Mouse (Mus musculus) lung, postnatal 0 days (tissue): Measurements from ENCODE around the gene Prpf3. TPM values are rescaled to one million over a fixed set of nuclear protein-coding genes. Genes with fewer than 3 reads are reported as not detected.
A peak's percentile ranks its signal among the peaks of the same experiment; 100 is the strongest.

Source experiments
- ATAC-seq: fragments of 200-750 bp; cut with Nextera tagmentation; 2 replicates; pipeline ENCODE4 v1.8.0; 2017; ENCODE audit warnings: moderate library complexity
- DNase-seq: peaks from one replicate; pipeline ENCODE4 v3.0.0-alpha.2; 2016; ENCODE audit warnings: low spot score
- H3K27ac ChIP-seq: fragments of 300-500 bp; sonication (generic); 2 replicates; pipeline ENCODE4 v1.5.1; 2014; ENCODE audit warnings: antibody characterized with exemption, mild to moderate bottlenecking, low read length, mixed read lengths
- H3K27me3 ChIP-seq: fragments of 300-500 bp; sonication (generic); replicated peaks from 2 replicates; pipeline ENCODE4 v1.6.1; 2014; ENCODE audit warnings: low read length, mixed read lengths; ENCODE audit not compliant: insufficient read depth
- H3K36me3 ChIP-seq: fragments of 300-500 bp; sonication (generic); 2 replicates; pipeline ENCODE4 v1.6.1; 2014; ENCODE audit warnings: low read length, mixed read lengths; ENCODE audit not compliant: insufficient read depth
- H3K4me1 ChIP-seq: fragments of 300-500 bp; sonication (generic); 2 replicates; pipeline ENCODE4 v1.6.1; 2014; ENCODE audit warnings: antibody characterized with exemption, low read depth, low read length, mixed read lengths; ENCODE audit not compliant: insufficient read depth
- H3K4me2 ChIP-seq: fragments of 300-500 bp; sonication (generic); replicated peaks from 2 replicates; pipeline ENCODE4 v1.6.1; 2014; ENCODE audit warnings: low read depth, mild to moderate bottlenecking, low read length, moderate library complexity, mixed read lengths
- H3K4me3 ChIP-seq: fragments of 300-500 bp; sonication (generic); 2 replicates; pipeline ENCODE4 v1.5.1; 2014; ENCODE audit warnings: low read depth, low read length
- H3K9ac ChIP-seq: fragments of 300-500 bp; sonication (generic); replicated peaks from 2 replicates; pipeline ENCODE4 v1.6.1; 2014; ENCODE audit warnings: low read depth, mild to moderate bottlenecking
- H3K9me3 ChIP-seq: fragments of 300-500 bp; sonication (generic); 2 replicates; pipeline ENCODE4 v1.6.1; 2016; ENCODE audit warnings: low read length, mixed read lengths
- CTCF ChIP-seq: IDR thresholded peaks from 2 replicates; pipeline ENCODE4 v1.5.1; 2016; ENCODE audit warnings: antibody characterized with exemption, mild to moderate bottlenecking
- EP300 ChIP-seq: IDR thresholded peaks from 2 replicates; pipeline ENCODE4 v1.6.1; 2016; ENCODE audit warnings: antibody characterized with exemption, mild to moderate bottlenecking, control low read depth
- WGBS: fragments of 180-500 bp; shearing (Covaris S2); extraction: QIAGEN DNeasy Blood & Tissue Kit; methylation state at CpG from one replicate; pipeline ENCODE4 v1.1.7; 2014; 5-methylcytosine and 5-hydroxymethylcytosine counted together
- polyA plus RNA-seq: library from polyadenylated mRNA; unstranded; fragments of >200 nt; fragmentation: Nextera tagmentation; extraction: Ambion mirVana; gene quantifications from 2 replicates; pipeline ENCODE4 v1.2.1, GENCODE M21; 2015

The Prpf3 gene
- polyA plus RNA-seq, 1 experiment from 2014 or later, result 14.3 TPM

DNA sequence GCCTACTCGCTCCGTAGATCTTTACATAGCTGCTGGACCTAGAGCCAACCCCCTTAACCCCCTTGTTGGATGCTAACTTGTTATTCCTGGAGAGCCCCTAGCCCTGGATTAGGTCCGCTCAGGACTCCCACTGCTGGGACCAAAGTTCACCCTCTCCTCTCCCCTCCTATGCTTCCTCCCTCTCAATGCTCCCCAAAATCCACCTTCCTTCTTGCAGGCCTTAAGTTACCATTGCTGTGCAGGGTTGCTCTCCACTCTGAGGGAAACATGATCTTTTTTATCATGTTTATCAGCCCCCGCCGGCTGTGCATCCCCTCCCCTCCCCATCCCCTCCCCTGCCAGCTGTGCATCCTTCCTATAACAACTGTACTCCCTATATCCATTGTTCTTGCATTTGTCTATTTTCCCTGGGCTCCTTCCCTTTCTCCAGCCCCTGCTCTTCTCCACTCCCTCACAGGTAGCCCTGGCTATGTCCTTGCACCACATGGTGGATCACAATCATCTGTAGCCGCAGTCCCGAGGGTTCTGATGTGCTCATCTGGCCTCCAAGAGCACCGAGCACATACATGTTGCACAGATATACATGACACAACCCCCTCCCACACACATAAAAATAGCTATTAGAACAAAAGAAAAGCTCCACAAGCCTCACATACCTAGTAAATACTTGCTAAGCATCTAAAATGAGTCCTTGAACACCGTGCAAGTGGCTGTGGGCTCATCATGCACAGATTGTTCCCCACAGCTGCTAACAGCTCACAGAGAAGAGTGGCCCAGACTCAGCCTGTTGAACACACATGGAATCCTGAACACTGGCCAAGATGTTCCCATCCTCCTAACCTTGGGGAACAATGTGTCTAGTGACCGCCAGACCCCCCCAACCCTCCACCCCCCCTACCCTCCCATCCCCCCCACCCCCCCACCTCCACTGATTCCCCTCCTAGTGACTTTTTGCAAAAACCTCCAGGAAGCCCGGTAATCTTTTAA is 36.7 kb upstream of the Prpf3 start:
- peak overlapping the region; percentile 46; the same call in 1 of the 2 replicates for H3K9ac ChIP-seq
- TF ChIP-seq EP300, result no peak
- no peak for TF ChIP-seq CTCF
- H3K9me3 ChIP-seq, result no peaks in the 10 kb centered on the region
- peak overlapping the region; percentile 89 for H3K27ac ChIP-seq
- H3K27me3 ChIP-seq, result no peaks in the 10 kb centered on the region
- 28% methylated on average over 11 of the region's 11 CpGs for WGBS
- H3K4me3 ChIP-seq, result peak overlapping the region; percentile 34
- H3K36me3 ChIP-seq, result 0 out of 2 replicates have a peak, but pooled peaks cover 3% of the 10 kb centered on the region
- H3K4me2 ChIP-seq, result peak overlapping the region; percentile 68
- H3K4me1 ChIP-seq, result 0 out of 2 replicates have a peak, but pooled peaks cover 2% of the 10 kb centered on the region
- ATAC-seq, result no peak
- peak; percentile 44 for DNase-seq

DNA sequence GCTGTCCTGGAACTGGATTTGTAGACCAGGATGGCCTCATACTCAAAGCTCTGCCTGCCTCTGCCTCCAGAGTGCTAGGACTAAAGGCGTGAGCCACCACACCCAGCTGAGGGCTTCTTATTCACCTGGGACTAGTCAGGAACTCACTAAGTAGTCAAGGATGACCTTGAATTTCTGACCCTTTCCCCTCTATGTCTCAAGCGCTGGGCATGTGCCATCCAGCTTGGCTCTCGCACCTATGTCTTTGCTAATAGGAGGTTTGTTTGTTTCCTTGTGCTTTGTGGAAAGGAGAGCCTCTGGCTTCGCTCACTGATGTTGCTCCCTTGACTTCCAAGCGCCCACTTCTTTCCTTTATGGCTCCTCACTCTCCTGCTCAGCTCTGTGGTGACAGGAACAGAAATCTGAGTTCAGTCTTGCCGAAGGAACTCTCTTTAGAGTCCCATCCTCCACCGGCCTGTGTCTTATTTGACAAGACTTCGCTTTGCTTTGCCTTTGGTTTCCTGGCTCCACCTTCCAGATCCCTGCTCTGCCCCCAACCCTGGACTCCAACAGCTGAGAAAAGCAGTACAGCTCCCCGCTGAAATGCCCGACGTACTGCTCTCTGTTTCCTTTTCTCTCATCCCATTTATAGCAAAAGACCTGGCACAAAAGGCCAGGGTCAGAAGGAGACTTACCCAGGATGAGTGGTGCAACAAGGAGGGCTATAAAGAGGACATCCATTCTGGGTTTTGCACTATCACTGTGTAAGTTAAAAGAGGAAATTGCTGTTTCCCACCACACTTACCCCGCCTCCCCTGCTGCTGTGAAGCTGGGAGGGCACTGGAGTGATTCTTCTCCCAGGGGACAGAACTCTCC is 35.8 kb upstream of the Prpf3 start, which contains the start of gene BC028528:
Gene BC028528, minus strand, starts transcription at position 795 of the 855 bp plus-strand sequence.
- Histone ChIP-seq H3K9me3 (no peaks in the 10 kb centered on the region), H3K9ac (peak within 1 kb of the TSS; percentile 46), H3K27ac (peak within 1 kb of the TSS; percentile 89), H3K4me2 (peak within 1 kb of the TSS; percentile 68), H3K36me3 (0 out of 2 replicates have a peak, but pooled peaks cover 3% of the 10 kb centered on the region), H3K27me3 (no peaks in the 10 kb centered on the region), H3K4me3 (peak within 1 kb of the TSS; percentile 34), H3K4me1 (0 out of 2 replicates have a peak, but pooled peaks cover 2% of the 10 kb centered on the region)
- peak; percentile 27 for ATAC-seq
- TF ChIP-seq EP300 (peak; percentile 30; the same call in 1 of the 2 replicates), CTCF (no peak)
- WGBS, result 14% methylated on average over 12 of the region's 12 CpGs
- DNase-seq, result peak; percentile 81

DNA sequence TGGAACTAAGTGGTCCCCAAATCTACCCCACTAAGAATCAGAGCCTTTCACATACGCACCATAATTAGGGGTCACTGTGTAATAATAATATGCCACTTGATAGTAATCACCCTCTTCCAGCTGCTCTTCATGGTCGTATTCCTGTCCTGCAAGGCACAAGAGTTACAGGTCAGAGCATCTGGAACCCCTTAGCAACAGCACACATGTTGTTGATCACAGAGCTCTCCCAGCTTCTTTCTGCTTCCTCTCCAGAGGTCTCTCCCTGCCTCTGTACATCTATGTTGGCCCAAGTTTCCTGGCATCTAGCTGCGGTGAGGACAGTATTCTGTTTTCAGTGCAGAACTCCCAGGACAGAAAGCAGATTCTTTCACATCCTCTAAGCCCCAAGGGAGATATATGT is 34.0 kb upstream of the Prpf3 start:
- no peak for TF ChIP-seq EP300
- no peak for TF ChIP-seq CTCF
- ATAC-seq (no peak), DNase-seq (no peak)
- H3K4me3 ChIP-seq, result no peak overlapping the region
- peak overlapping the region; percentile 9; the same call in 1 of the 2 replicates for H3K27ac ChIP-seq
- WGBS, result 69% methylated on average over 3 of the region's 3 CpGs
- H3K4me1 ChIP-seq, result no peaks in the 10 kb centered on the region
- H3K9me3 ChIP-seq, result no peaks in the 10 kb centered on the region
- no peak overlapping the region for H3K9ac ChIP-seq
- 0 out of 2 replicates have a peak overlapping the region, but pooled peaks have one; percentile 68 for H3K4me2 ChIP-seq
- no peaks in the 10 kb centered on the region for H3K27me3 ChIP-seq
- H3K36me3 ChIP-seq, result 0 out of 2 replicates have a peak, but pooled peaks cover 3% of the 10 kb centered on the region

DNA sequence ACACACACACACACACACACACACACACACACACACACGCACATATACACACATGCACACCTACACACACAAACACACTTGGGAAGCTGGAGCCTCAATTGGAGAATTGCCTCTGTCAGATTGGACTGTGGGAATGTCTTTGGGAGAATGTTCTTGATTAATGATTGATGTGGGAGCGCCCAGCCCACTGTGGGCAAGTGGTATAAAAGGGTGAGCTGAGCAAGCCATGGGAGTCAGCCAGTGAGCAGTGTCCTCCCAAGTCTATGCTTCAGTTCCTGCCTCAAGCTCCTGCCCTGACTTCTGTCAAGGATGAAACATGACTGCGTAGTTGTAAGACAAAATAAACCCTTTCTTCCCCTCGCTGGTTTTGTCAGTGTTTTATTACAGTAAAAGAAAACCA is 31.9 kb upstream of the Prpf3 start:
- Histone ChIP-seq H3K9me3 (no peaks in the 10 kb centered on the region), H3K9ac (no peak overlapping the region), H3K36me3 (0 out of 2 replicates have a peak, but pooled peaks cover 3% of the 10 kb centered on the region), H3K27ac (no peak overlapping the region), H3K27me3 (no peaks in the 10 kb centered on the region), H3K4me2 (no peak overlapping the region), H3K4me3 (no peak overlapping the region), H3K4me1 (peaks cover 3% of the 10 kb centered on the region; the same call in 1 of the 2 replicates)
- DNase-seq, result no peak
- WGBS, result 61% methylated on average over 4 of the region's 4 CpGs
- no peak for TF ChIP-seq EP300
- TF ChIP-seq CTCF, result no peak
- ATAC-seq, result no peak

DNA sequence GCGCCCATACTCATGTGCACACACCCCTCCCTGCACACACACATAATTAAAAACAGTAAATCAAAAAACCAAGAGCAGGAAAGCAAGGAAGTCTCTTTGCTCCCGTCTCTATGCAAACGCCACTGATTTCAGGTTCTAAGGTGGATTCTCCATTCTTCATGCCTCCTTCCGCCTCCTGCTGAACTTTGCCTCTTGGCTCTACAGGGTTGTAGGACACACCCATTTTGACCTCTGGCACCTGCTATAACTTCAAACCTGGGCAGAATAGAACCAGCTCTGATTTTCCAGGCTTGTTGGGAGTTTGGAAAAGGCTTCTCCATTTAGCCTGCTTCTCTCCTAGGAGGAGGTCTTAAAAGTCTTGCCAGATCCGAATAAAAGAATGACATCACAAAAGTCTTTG is 28.7 kb upstream of the Prpf3 start:
- H3K36me3 ChIP-seq, result 0 out of 2 replicates have a peak, but pooled peaks cover 3% of the 10 kb centered on the region
- H3K4me1 ChIP-seq, result peaks cover 11% of the 10 kb centered on the region; the same call in 1 of the 2 replicates

More for the DNA sequence above, 28.7 kb upstream of the Prpf3 start:
- Histone ChIP-seq H3K27ac (no peak overlapping the region), H3K9me3 (no peaks in the 10 kb centered on the region), H3K9ac (no peak overlapping the region), H3K27me3 (no peaks in the 10 kb centered on the region), H3K4me3 (no peak overlapping the region), H3K4me2 (no peak overlapping the region)
- TF ChIP-seq EP300 (no peak), CTCF (no peak)
- 85% methylated on average over 5 of the region's 5 CpGs for WGBS
- no peak for DNase-seq
- ATAC-seq, result no peak
